Mouse (Mus musculus): ENCODE measurements around the gene Dab1. TPM values are rescaled to one million over a fixed set of nuclear protein-coding genes. Genes with fewer than 3 reads are reported as not detected.

The Dab1 gene
- total and polyA plus RNA-seq, 3 experiments, result not detected

- Histone ChIP-seq H3K27ac (ENCODE audit: control insufficient read depth, low read depth, low read length) (no peak overlapping the region), H3K27me3 (ENCODE audit: control insufficient read depth in 1 of 2, insufficient read depth in 2 of 2, low read length in 2 of 2) (no peaks in the 10 kb centered on the region), H3K4me1 (ENCODE audit: control insufficient read depth in 1 of 2, insufficient read depth in 2 of 2, low read length in 2 of 2) (no peaks in the 10 kb centered on the region), H3K9ac (ENCODE audit: control insufficient read depth, low read depth, low read length, poor library complexity, severe bottlenecking) (no peak overlapping the region), H3K9me3 (replicated peaks; ENCODE audit: insufficient read depth, low read length) (no peaks in the 10 kb centered on the region; the same call in 1 of the 2 replicates), H3K36me3 (ENCODE audit: control insufficient read depth in 1 of 2, insufficient read depth in 2 of 2, low read length in 2 of 2) (no peaks in the 10 kb centered on the region), H3K79me2 (ENCODE audit: control insufficient read depth, insufficient read depth, low read length, poor library complexity) (no peaks in the 10 kb centered on the region), H3K4me3 (ENCODE audit: control insufficient read depth in 1 of 2, insufficient read depth in 1 of 2, low read depth in 2 of 2, low read length in 2 of 2) (no peak overlapping the region)
- TF ChIP-seq MYB (IDR thresholded peaks at IDR 0.05; ENCODE audit: low read depth, low read length) (no peak), E2F4 (IDR thresholded peaks at IDR 0.05; ENCODE audit: borderline replicate concordance, low read depth, low read length) (no peak), USF2 (IDR thresholded peaks at IDR 0.05; ENCODE audit: borderline replicate concordance in 1 of 2, insufficient read depth in 1 of 2, low read depth in 1 of 2, low read length in 2 of 2) (no peak), ZC3H11A (IDR thresholded peaks at IDR 0.05; ENCODE audit: low read depth, low read length) (no peak), GATA1 (IDR thresholded peaks at IDR 0.05; ENCODE audit: low read depth, low read length) (no peak), HCFC1 (IDR thresholded peaks at IDR 0.05; ENCODE audit: low read depth, low read length) (no peak), USF1 (IDR thresholded peaks at IDR 0.05; ENCODE audit: low read depth, low read length) (no peak), MXI1 (IDR thresholded peaks at IDR 0.05; ENCODE audit: low read depth, low read length) (no peak), CTCF (IDR thresholded peaks at IDR 0.05 in 2 of 3, conservative IDR thresholded peaks at IDR 0.05 in 1 of 3; ENCODE audit: control insufficient read depth in 1 of 3, insufficient read depth in 1 of 3, low read depth in 2 of 3, low read length in 3 of 3, poor library complexity in 1 of 3, severe bottlenecking in 1 of 3) (no peak), EP300 (IDR thresholded peaks at IDR 0.05; ENCODE audit: low read depth in 1 of 2, low read length in 2 of 2) (no peak), TAL1 (IDR thresholded peaks at IDR 0.05; ENCODE audit: low read length) (no peak), MYC (IDR thresholded peaks at IDR 0.05; ENCODE audit: low read depth, low read length) (no peak), CHD1 (IDR thresholded peaks at IDR 0.05; ENCODE audit: low read depth, low read length) (no peak)
- no peak for DNase-seq (ENCODE audit: low read depth, low spot score)
These were observed 742.2 kb downstream of the Dab1 start for GRCm38 (mm10) chr4:104361345-104361744.

GRCm38 (mm10) chr4:104366491-104366890 lies 747.3 kb downstream of the Dab1 start:
- no peaks in the 10 kb centered on the region for H3K79me2 ChIP-seq (ENCODE audit: control insufficient read depth, insufficient read depth, low read length, poor library complexity)
- no peak overlapping the region for H3K9ac ChIP-seq (ENCODE audit: control insufficient read depth, low read depth, low read length, poor library complexity, severe bottlenecking)
- no peaks in the 10 kb centered on the region; the same call in 1 of the 2 replicates for H3K9me3 ChIP-seq (replicated peaks; ENCODE audit: insufficient read depth, low read length)
- H3K36me3 ChIP-seq (ENCODE audit: control insufficient read depth in 1 of 2, insufficient read depth in 2 of 2, low read length in 2 of 2), result no peaks in the 10 kb centered on the region
- DNase-seq (ENCODE audit: low read depth, low spot score), result no peak
- H3K27me3 ChIP-seq (ENCODE audit: control insufficient read depth in 1 of 2, insufficient read depth in 2 of 2, low read length in 2 of 2), result no peaks in the 10 kb centered on the region
- no peak overlapping the region for H3K27ac ChIP-seq (ENCODE audit: control insufficient read depth, low read depth, low read length)
- no peak for TF ChIP-seq E2F4 (IDR thresholded peaks at IDR 0.05; ENCODE audit: borderline replicate concordance, low read depth, low read length)
- no peak overlapping the region for H3K4me3 ChIP-seq (ENCODE audit: control insufficient read depth in 1 of 2, insufficient read depth in 1 of 2, low read depth in 2 of 2, low read length in 2 of 2)
- no peaks in the 10 kb centered on the region for H3K4me1 ChIP-seq (ENCODE audit: control insufficient read depth in 1 of 2, insufficient read depth in 2 of 2, low read length in 2 of 2)

All from MEL (cell line).